Mouse (Mus musculus) testis, adult 2 months (tissue): ENCODE data around the gene Ttc39b.

Source experiments
- CTCF ChIP-seq: fragments of 200-500 bp; IDR thresholded peaks from 2 replicates; pipeline ENCODE4 v1.5.1; 2012; ENCODE audit warnings: low read depth, mild to moderate bottlenecking, inconsistent platforms, low read length, moderate library complexity; ENCODE audit not compliant: control insufficient read depth, insufficient read depth, insufficient replicate concordance
- POLR2A ChIP-seq: fragments of 200-500 bp; IDR thresholded peaks from 2 replicates; pipeline ENCODE4 v1.6.1; 2012; ENCODE audit warnings: low read depth, mild to moderate bottlenecking, inconsistent platforms, low read length, moderate library complexity; ENCODE audit not compliant: control insufficient read depth

DNA sequence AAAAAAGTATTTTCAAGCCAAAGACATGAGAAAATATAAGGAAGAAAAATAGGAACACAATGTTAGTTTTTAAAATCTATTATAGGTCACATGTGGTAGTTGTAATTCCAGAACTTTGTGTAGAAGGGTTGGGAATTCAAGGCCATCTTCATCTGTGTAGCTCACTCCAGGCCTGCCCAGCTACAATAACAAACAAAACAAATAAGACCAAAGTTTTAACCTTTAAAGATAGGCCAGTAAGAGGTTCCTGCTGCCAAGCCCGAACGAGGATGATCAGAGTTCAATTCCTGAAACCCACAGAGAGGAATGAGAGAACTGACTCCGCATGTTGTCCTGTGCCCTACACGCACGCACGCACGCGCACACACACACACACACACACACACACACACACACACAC is 53.6 kb downstream of the Ttc39b start:
- TF ChIP-seq CTCF (no peak), POLR2A (no peak)
